ENCODE assay signal across 13 mouse cellular contexts in the genomic region with DNA sequence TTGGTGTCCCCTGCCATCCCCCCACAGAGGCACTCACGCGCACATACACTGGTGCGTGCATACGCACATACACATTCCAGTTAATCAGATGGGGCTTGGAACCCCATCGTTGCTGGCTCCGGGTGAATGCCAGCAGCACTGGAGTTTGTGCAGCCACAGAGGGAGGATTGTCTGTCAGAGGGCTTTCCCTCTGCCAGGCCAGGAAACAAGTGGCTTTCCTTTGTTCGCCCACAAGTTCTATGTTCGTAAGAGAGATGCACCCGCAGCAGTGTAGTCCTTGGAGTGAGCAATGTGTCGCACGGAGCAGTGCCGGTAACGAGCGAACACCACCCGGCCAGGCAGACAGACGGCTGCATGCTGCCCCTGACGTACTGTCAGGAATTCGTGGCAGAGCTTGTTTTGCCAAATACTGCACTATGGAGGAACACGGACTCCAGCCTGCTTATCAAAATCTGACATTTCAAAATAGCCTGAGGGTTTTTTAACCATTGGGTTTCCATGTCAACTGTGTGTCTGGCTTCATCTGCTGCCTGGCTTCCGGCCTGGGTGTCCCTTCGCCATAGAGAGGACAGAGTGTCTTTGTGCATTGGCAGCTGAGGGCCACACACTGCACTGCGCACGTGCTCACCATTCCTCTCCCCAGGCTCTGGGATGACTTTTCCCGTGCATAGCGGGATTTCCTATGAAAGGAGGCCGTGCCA. TPM values are rescaled to one million over a fixed set of nuclear protein-coding genes. Genes with fewer than 3 reads are reported as not detected.
DNase-seq lines count a peak whose midpoint lies in the region; ATAC-seq and TF ChIP-seq lines count a peak whose summit lies in the region.
"Had no signal": no experiment of that assay in that cellular context is flagged by ENCODE, and none has a peak within 500 bp of the region (broad histone marks: within the 10 kb centered on the region; RNA-seq: fewer than 3 reads in every experiment).

No protein-coding gene starts in this region.

- H3K36me3 ChIP-seq in hindbrain, embryonic 15.5 days: no peaks in the 10 kb centered on the region
- H3K36me3 ChIP-seq in midbrain, embryonic 12.5 days: no peaks in the 10 kb centered on the region
- H3K36me3 ChIP-seq in liver, postnatal 0 days (replicated peaks; ENCODE audit: insufficient read depth, low read length): no peaks in the 10 kb centered on the region
- H3K36me3 ChIP-seq: limb, embryonic 10.5 days had no signal

- peaks cover 17% of the 10 kb centered on the region for H3K4me1 ChIP-seq in hindbrain, embryonic 15.5 days (replicated peaks)
- peaks cover 11% of the 10 kb centered on the region; the same call in 1 of the 2 replicates for H3K4me1 ChIP-seq in midbrain, embryonic 12.5 days
- no peaks in the 10 kb centered on the region for H3K4me1 ChIP-seq in liver, postnatal 0 days (ENCODE audit: insufficient read depth)
- H3K4me1 ChIP-seq: limb, embryonic 10.5 days had no signal

- H3K9me3 ChIP-seq in hindbrain, embryonic 15.5 days: no peaks in the 10 kb centered on the region
- H3K9me3 ChIP-seq in midbrain, embryonic 12.5 days: no peaks in the 10 kb centered on the region
- H3K9me3 ChIP-seq in liver, postnatal 0 days (ENCODE audit: low read length): no peaks in the 10 kb centered on the region
- H3K9me3 ChIP-seq: limb, embryonic 10.5 days had no signal

- no peak for DNase-seq in frontal cortex, postnatal 14 days (ENCODE audit: low spot score in 2 of 2)
- DNase-seq in cerebellum, postnatal 25 days: peak; percentile 49 to 53
- DNase-seq in adrenal gland, postnatal 25 days: no peak
- DNase-seq in liver, postnatal 0 days: no peak
- no peak for DNase-seq in thymus, postnatal 25 days
- DNase-seq: heart, adult 11 months; lung, adult 2 months; thymus, adult 18-20 months had no signal

- peak overlapping the region; percentile 69 for H3K27ac ChIP-seq in hindbrain, embryonic 15.5 days (replicated peaks)
- 0 out of 2 replicates have a peak overlapping the region, but pooled peaks have one; percentile 20 for H3K27ac ChIP-seq in midbrain, embryonic 12.5 days (replicated peaks)
- no peak overlapping the region for H3K27ac ChIP-seq in liver, postnatal 0 days (ENCODE audit: low read depth)
- H3K27ac ChIP-seq: limb, embryonic 10.5 days had no signal

- H3K4me3 ChIP-seq in hindbrain, embryonic 15.5 days: no peak overlapping the region
- no peak overlapping the region for H3K4me3 ChIP-seq in midbrain, embryonic 12.5 days
- H3K4me3 ChIP-seq in liver, postnatal 0 days (ENCODE audit: low read depth, low read length): no peak overlapping the region
- H3K4me3 ChIP-seq: erythroblast, embryonic 14.5 days; limb, embryonic 10.5 days had no signal

- no peak for TF ChIP-seq EP300 in liver, postnatal 0 days (IDR thresholded peaks at IDR 0.05; ENCODE audit: low read depth)

- 53% methylated on average over 26 of the region's 26 CpGs for WGBS in hindbrain, embryonic 15.5 days
- 90% methylated on average over 26 of the region's 26 CpGs for WGBS in midbrain, embryonic 12.5 days
- 79% methylated on average over 26 of the region's 26 CpGs for WGBS in liver, postnatal 0 days (ENCODE audit: insufficient replicate concordance)

- H3K9ac ChIP-seq in hindbrain, embryonic 15.5 days: no peak overlapping the region
- no peak overlapping the region for H3K9ac ChIP-seq in midbrain, embryonic 12.5 days (replicated peaks)
- no peak overlapping the region for H3K9ac ChIP-seq in liver, postnatal 0 days (replicated peaks)

- H3K4me2 ChIP-seq in hindbrain, embryonic 15.5 days: peak overlapping the region; percentile 24
- H3K4me2 ChIP-seq in midbrain, embryonic 12.5 days (replicated peaks): no peak overlapping the region
- no peak overlapping the region for H3K4me2 ChIP-seq in liver, postnatal 0 days (ENCODE audit: low read depth, low read length)

- no peak for TF ChIP-seq CTCF in liver, postnatal 0 days (IDR thresholded peaks at IDR 0.05; ENCODE audit: low read depth)

- peak; percentile 78 for ATAC-seq in frontal cortex, adult (ENCODE audit: low TSS enrichment)
- peak; percentile 72 for ATAC-seq in hindbrain, embryonic 15.5 days (ENCODE audit: low FRiP score, low read depth)
- ATAC-seq in midbrain, embryonic 12.5 days (ENCODE audit: low FRiP score, low read depth): no peak
- no peak for ATAC-seq in liver, postnatal 0 days

- no peaks in the 10 kb centered on the region for H3K27me3 ChIP-seq in hindbrain, embryonic 15.5 days
- no peaks in the 10 kb centered on the region for H3K27me3 ChIP-seq in midbrain, embryonic 12.5 days
- no peaks in the 10 kb centered on the region for H3K27me3 ChIP-seq in liver, postnatal 0 days (ENCODE audit: insufficient read depth, low read length)

RNA-seq across cellular contexts. Expression of gene Fam19a5, which starts 40.0 kb away (rescaled TPM):
- polyA plus RNA-seq in hindbrain, embryonic 15.5 days (2015; fragmentation: Nextera tagmentation; extraction: Ambion mirVana): 27.1 and 30.0 TPM in 2 replicates
- polyA plus RNA-seq in midbrain, embryonic 12.5 days (2016; fragmentation: Nextera tagmentation; extraction: Ambion mirVana): 7.4 and 9.4 TPM in 2 replicates
- 19.0 and 24.5 TPM in 2 replicates for total RNA-seq in adrenal gland, postnatal 25 days (2021)
- 0.04 TPM in 1 of 2 replicates, not detected in the other for polyA plus RNA-seq in liver, postnatal 0 days (2015; fragmentation: Nextera tagmentation; extraction: Ambion mirVana)
- polyA plus RNA-seq: erythroblast, embryonic 14.5 days had no signal

Comparison
In these comparisons a context has a peak if more than half of its experiments do, and no peak if none do; other contexts are left out.
1. ATAC-seq: peak in frontal cortex, adult (single experiment) and hindbrain, embryonic 15.5 days (single experiment); none in midbrain, embryonic 12.5 days (single experiment) and liver, postnatal 0 days (single experiment).
2. DNase-seq: peak in cerebellum, postnatal 25 days (2 of 2); none in frontal cortex, postnatal 14 days (0 of 2), adrenal gland, postnatal 25 days (single experiment), liver, postnatal 0 days (single experiment) and thymus, postnatal 25 days (single experiment).